Mouse (Mus musculus) embryonic facial prominence, embryonic 15.5 days (tissue): ENCODE results near the gene Slc9a8. TPM values are rescaled to one million over a fixed set of nuclear protein-coding genes. Genes with fewer than 3 reads are reported as not detected.

Source experiments
- ATAC-seq: fragments of 200-750 bp; cut with Nextera tagmentation; 2 replicates; pipeline ENCODE4 v1.8.0; 2017; ENCODE audit warnings: low read depth, moderate TSS enrichment; ENCODE audit not compliant: insufficient number of reproducible peaks, low FRiP score, low TSS enrichment
- H3K27ac ChIP-seq: fragments of 300-500 bp; sonication (generic); replicated peaks from 2 replicates; pipeline ENCODE4 v1.5.1; 2015; ENCODE audit warnings: mild to moderate bottlenecking, inconsistent platforms
- H3K27me3 ChIP-seq: fragments of 300-500 bp; sonication (generic); 2 replicates; pipeline ENCODE4 v1.6.1; 2015; ENCODE audit warnings: inconsistent platforms
- H3K36me3 ChIP-seq: fragments of 300-500 bp; sonication (generic); 2 replicates; pipeline ENCODE4 v1.6.1; 2015; ENCODE audit warnings: mild to moderate bottlenecking, inconsistent platforms
- H3K4me1 ChIP-seq: fragments of 300-500 bp; sonication (generic); 2 replicates; pipeline ENCODE4 v1.6.1; 2015; ENCODE audit warnings: inconsistent platforms
- H3K4me2 ChIP-seq: fragments of 300-500 bp; sonication (generic); replicated peaks from 2 replicates; pipeline ENCODE4 v1.6.1; 2015; ENCODE audit warnings: mild to moderate bottlenecking, inconsistent platforms
- H3K4me3 ChIP-seq: fragments of 300-500 bp; sonication (generic); replicated peaks from 2 replicates; pipeline ENCODE4 v1.5.1; 2015; ENCODE audit warnings: mild to moderate bottlenecking, inconsistent platforms
- H3K9ac ChIP-seq: fragments of 300-500 bp; sonication (generic); 2 replicates; pipeline ENCODE4 v1.6.1; 2015; ENCODE audit warnings: inconsistent platforms
- H3K9me3 ChIP-seq: fragments of 300-500 bp; sonication (generic); replicated peaks from 2 replicates; pipeline ENCODE4 v1.6.1; 2016; ENCODE audit warnings: inconsistent platforms
- WGBS: fragments of 180-500 bp; shearing (Covaris S2); methylation state at CpG from one replicate; pipeline ENCODE4 v1.1.7; 2015; 5-methylcytosine and 5-hydroxymethylcytosine counted together
- polyA plus RNA-seq: library from polyadenylated mRNA; unstranded; fragments of >200 nt; fragmentation: Nextera tagmentation; extraction: Ambion mirVana; gene quantifications from 2 replicates; pipeline ENCODE4 v1.2.1, GENCODE M21; 2015

Gene Slc9a8
- polyA plus RNA-seq, 1 experiment from 2014 or later = 20.5 TPM

GRCm38 (mm10) chr2:167449331-167450275, 28.1 kb downstream of the Slc9a8 start:
- H3K4me2 ChIP-seq = no peak overlapping the region
- peaks cover 56% of the 10 kb centered on the region for H3K36me3 ChIP-seq
- H3K4me3 ChIP-seq = no peak overlapping the region
- H3K4me1 ChIP-seq = peaks cover 21% of the 10 kb centered on the region
- no peak overlapping the region for H3K9ac ChIP-seq
- no peak overlapping the region for H3K27ac ChIP-seq
- H3K27me3 ChIP-seq = no peaks in the 10 kb centered on the region
- ATAC-seq = no peak; the same call in 1 of the 2 replicates
- 82% methylated on average over 21 of the region's 21 CpGs for WGBS
- no peaks in the 10 kb centered on the region for H3K9me3 ChIP-seq

DNA sequence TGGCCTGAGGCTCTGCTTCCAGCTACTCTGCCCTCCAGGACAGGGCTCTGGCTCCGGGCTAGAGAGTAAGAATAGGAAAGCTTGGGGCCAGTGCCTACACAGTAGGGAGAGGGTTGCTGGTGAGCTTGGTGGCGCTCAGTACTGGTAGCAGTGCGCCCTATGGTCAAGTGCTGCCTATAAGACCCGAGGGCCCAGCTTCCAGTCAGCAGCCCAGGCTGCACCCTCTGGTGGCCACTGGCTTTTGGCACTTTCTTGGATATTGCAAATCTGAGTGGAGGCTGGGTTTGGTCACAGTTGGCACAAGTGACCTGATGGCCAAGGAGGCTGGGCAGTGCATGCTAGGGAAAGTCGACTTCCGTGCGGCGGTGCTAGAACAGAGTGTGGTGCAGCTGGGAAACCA, 29.1 kb downstream of the Slc9a8 start:
- no peaks in the 10 kb centered on the region for H3K9me3 ChIP-seq
- 92% methylated on average over 8 of the region's 8 CpGs for WGBS
- H3K27ac ChIP-seq = no peak overlapping the region
- peaks cover 61% of the 10 kb centered on the region for H3K36me3 ChIP-seq
- no peak overlapping the region for H3K9ac ChIP-seq
- no peak for ATAC-seq
- H3K4me3 ChIP-seq = no peak overlapping the region
- H3K4me2 ChIP-seq = no peak overlapping the region
- no peaks in the 10 kb centered on the region for H3K27me3 ChIP-seq
- peaks cover 14% of the 10 kb centered on the region for H3K4me1 ChIP-seq

DNA sequence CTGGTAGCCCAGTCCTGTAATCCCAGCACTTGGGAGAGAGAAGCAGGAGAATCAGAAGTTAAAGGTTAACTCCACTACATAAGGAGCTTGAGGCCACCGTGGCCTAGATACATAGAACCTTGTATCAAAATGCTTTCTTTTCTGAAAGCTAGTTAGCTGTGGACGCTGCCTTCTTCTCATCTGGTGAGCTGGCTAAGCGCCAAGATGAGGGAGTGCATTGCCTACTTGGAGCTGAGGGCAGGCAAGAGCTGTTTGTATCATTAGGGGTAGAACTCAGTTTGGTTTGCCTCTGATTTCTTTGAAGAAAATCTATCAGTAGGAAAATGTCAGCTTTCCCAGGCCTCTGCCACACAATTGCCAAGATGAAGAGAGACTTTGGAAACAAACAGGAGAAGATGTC, 32.3 kb downstream of the Slc9a8 start:
- Histone ChIP-seq H3K9me3 (no peaks in the 10 kb centered on the region), H3K36me3 (peaks cover 73% of the 10 kb centered on the region), H3K27ac (no peak overlapping the region), H3K4me1 (no peaks in the 10 kb centered on the region), H3K4me3 (no peak overlapping the region), H3K4me2 (no peak overlapping the region), H3K27me3 (no peaks in the 10 kb centered on the region), H3K9ac (no peak overlapping the region)
- ATAC-seq = no peak
- 75% methylated on average over 3 of the region's 3 CpGs for WGBS

GRCm38 (mm10) chr2:167456361-167457020, 35.0 kb downstream of the Slc9a8 start:
- no peak overlapping the region for H3K9ac ChIP-seq
- no peaks in the 10 kb centered on the region for H3K9me3 ChIP-seq
- no peaks in the 10 kb centered on the region for H3K27me3 ChIP-seq
- ATAC-seq = no peak
- WGBS = 78% methylated on average over 5 of the region's 5 CpGs
- H3K4me2 ChIP-seq = no peak overlapping the region
- no peak overlapping the region for H3K27ac ChIP-seq
- H3K4me3 ChIP-seq = no peak overlapping the region
- H3K4me1 ChIP-seq = no peaks in the 10 kb centered on the region
- H3K36me3 ChIP-seq = peaks cover 66% of the 10 kb centered on the region

GRCm38 (mm10) chr2:167457213-167457612, 35.7 kb downstream of the Slc9a8 start:
- Histone ChIP-seq H3K27me3 (no peaks in the 10 kb centered on the region), H3K36me3 (peaks cover 65% of the 10 kb centered on the region), H3K9me3 (no peaks in the 10 kb centered on the region), H3K4me2 (no peak overlapping the region), H3K4me3 (no peak overlapping the region), H3K9ac (no peak overlapping the region), H3K4me1 (no peaks in the 10 kb centered on the region), H3K27ac (no peak overlapping the region)
- ATAC-seq = no peak
- 92% methylated on average over 9 of the region's 9 CpGs for WGBS

DNA sequence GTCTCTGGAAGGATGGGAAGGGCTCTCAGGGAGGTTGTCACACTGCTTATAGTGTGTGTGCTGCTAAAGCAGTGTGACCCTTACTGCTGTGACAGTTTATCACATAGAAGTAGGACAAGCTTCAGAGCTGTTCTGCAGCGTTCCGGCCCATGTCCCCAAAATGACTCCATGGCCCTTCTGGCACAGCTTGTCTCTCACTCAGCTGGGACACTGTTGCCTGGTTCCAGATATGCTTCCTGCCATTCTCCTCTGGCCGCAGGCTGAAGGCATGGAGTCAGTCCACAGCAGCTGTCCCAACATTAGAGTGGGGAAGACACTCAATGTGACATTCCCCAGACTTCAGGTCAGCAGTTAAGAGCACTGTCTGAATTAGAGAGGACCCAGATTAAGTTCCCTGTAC, 37.0 kb downstream of the Slc9a8 start:
- H3K9ac ChIP-seq = no peak overlapping the region
- no peaks in the 10 kb centered on the region for H3K27me3 ChIP-seq
- ATAC-seq = no peak
- H3K4me3 ChIP-seq = no peak overlapping the region
- H3K4me1 ChIP-seq = no peaks in the 10 kb centered on the region
- WGBS = 94% methylated on average over 3 of the region's 3 CpGs
- peaks cover 56% of the 10 kb centered on the region for H3K36me3 ChIP-seq
- no peaks in the 10 kb centered on the region for H3K9me3 ChIP-seq
- no peak overlapping the region for H3K27ac ChIP-seq
- no peak overlapping the region for H3K4me2 ChIP-seq

DNA sequence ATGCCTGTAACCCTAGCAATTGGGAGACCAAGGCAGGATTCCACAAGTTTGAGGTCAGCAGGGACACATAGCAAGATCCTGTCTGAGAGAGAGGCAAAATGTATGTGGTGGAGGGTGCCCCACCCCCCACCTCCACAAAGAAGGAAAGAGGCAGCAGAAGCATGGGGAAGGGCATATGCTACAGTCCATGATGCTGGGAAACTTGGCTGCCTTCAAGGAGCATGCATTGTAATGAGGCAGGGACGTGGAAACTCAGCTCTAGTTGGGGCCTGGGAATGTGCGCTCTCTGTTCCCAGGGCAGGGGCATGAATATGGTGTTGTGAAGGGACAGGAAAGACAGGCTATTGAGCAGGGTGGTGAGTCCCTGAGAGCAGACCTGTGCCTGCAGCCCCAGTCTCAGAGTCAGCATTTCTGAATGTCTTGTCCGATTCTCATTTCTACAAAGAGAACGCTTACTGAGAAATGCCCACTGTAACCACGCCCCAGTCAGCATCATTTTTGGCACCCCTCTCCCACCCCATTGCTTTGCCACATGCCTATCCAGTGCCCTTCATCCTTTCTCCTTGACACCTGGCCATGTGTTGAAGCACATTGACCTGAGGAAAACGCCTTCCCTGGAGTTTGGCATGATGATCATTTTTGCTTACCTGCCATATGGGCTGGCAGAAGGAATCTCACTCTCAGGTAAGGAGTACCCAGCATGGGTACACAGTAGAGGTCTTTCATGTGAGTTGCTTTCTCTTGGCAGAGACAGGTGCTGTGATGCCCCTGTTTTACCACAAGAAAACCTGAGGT, 37.8 kb downstream of the Slc9a8 start:
- Histone ChIP-seq H3K4me3 (no peak overlapping the region), H3K36me3 (peaks cover 50% of the 10 kb centered on the region), H3K4me2 (no peak overlapping the region), H3K9ac (no peak overlapping the region), H3K27ac (no peak overlapping the region), H3K9me3 (no peaks in the 10 kb centered on the region), H3K4me1 (no peaks in the 10 kb centered on the region), H3K27me3 (no peaks in the 10 kb centered on the region)
- WGBS = 92% methylated on average over 6 of the region's 6 CpGs
- no peak for ATAC-seq

GRCm38 (mm10) chr2:167462954-167463353, 41.4 kb downstream of the Slc9a8 start:
- 59% methylated on average over 6 of the region's 6 CpGs for WGBS
- no peak overlapping the region for H3K27ac ChIP-seq
- H3K4me3 ChIP-seq = no peak overlapping the region
- no peak overlapping the region for H3K9ac ChIP-seq
- H3K4me2 ChIP-seq = no peak overlapping the region
- no peaks in the 10 kb centered on the region for H3K9me3 ChIP-seq
- H3K36me3 ChIP-seq = peaks cover 49% of the 10 kb centered on the region
- no peak for ATAC-seq
- no peaks in the 10 kb centered on the region for H3K4me1 ChIP-seq
- no peaks in the 10 kb centered on the region for H3K27me3 ChIP-seq

DNA sequence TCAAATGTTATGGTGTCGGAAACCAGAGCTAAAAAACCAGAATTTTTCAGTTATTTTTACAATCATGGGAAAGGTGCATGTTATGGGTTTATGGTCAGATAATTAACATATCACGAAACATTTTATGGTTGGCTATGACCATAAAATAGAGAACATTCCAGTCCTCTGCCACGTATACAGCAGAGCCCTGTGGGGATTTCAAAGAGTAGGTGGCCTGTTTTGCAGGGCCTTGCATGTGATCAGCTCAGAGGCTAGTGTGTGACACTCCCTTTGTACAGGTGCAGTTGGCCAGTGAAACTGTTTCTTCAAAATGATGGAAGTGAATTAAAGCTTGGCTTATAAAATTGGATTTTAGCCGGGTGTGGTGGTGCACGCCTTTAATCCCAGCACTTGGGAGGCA, 42.3 kb downstream of the Slc9a8 start:
- no peak for ATAC-seq
- H3K4me2 ChIP-seq = no peak overlapping the region
- no peaks in the 10 kb centered on the region for H3K27me3 ChIP-seq
- H3K4me3 ChIP-seq = no peak overlapping the region
- no peaks in the 10 kb centered on the region for H3K4me1 ChIP-seq
- 89% methylated on average over 5 of the region's 5 CpGs for WGBS
- no peak overlapping the region for H3K9ac ChIP-seq
- no peak overlapping the region for H3K27ac ChIP-seq
- H3K36me3 ChIP-seq = peaks cover 46% of the 10 kb centered on the region
- H3K9me3 ChIP-seq = no peaks in the 10 kb centered on the region

- 85% methylated on average over 3 of the region's 3 CpGs for WGBS
- Histone ChIP-seq H3K4me3 (no peak overlapping the region), H3K9me3 (no peaks in the 10 kb centered on the region), H3K4me2 (no peak overlapping the region), H3K36me3 (peaks cover 57% of the 10 kb centered on the region), H3K27ac (no peak overlapping the region), H3K4me1 (no peaks in the 10 kb centered on the region), H3K27me3 (no peaks in the 10 kb centered on the region), H3K9ac (no peak overlapping the region)
- ATAC-seq = no peak
Measured at GRCm38 (mm10) chr2:167465951-167466350, 44.4 kb downstream of the Slc9a8 start.

GRCm38 (mm10) chr2:167467214-167467613, 45.7 kb downstream of the Slc9a8 start:
- H3K4me3 ChIP-seq = no peak overlapping the region

More at GRCm38 (mm10) chr2:167467214-167467613, 45.7 kb downstream of the Slc9a8 start:
- H3K4me1 ChIP-seq = no peaks in the 10 kb centered on the region
- H3K4me2 ChIP-seq = no peak overlapping the region
- no peaks in the 10 kb centered on the region for H3K9me3 ChIP-seq
- peaks cover 67% of the 10 kb centered on the region for H3K36me3 ChIP-seq
- WGBS = 80% methylated on average over 5 of the region's 5 CpGs
- no peaks in the 10 kb centered on the region for H3K27me3 ChIP-seq
- no peak for ATAC-seq
- no peak overlapping the region for H3K9ac ChIP-seq
- no peak overlapping the region for H3K27ac ChIP-seq
